ENCODE assay signal across 8 mouse cellular contexts in the genomic region with DNA sequence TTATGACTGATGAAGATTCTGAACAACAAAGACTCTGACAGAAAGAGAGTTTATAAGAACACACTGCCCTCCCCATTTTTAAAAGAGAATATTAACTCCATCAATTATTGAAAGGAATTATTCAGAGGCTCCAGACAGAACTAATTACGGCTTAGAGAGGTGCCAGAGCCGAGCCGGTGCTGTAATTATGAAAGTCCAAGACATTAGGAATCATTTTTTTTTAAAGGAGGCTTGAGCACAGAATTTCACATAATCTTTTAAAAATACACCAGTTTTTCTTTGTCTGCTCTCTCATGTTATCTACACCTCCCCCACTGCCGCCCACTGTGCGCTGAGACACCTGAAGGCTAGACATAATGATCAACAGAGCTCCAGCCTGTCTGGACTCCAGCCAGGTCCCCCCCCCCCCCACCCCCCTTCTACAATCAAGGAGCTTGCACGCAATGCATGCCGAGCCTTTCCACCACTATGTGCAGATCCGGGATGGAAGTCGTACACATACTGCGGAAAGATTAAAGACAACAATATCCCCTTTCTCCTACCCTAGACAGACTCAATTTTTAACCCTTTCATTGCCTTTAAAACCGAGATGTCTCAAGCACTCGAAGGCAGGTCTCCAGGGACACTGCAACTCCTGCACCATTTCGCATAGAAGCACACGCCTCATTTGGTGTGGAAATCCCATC.
DNase-seq lines count a peak whose midpoint lies in the region; ATAC-seq and TF ChIP-seq lines count a peak whose summit lies in the region.

No protein-coding gene starts in this region.

- peak; percentile 91 for ATAC-seq in forebrain, embryonic 11.5 days (replicated peaks; ENCODE audit: low FRiP score)
- ATAC-seq in lung, postnatal 0 days: peak; percentile 76
- ATAC-seq in activated CD4-positive, CD25-positive, alpha-beta regulatory T cell, adult 4 months: no peak

- peak; percentile 64 for DNase-seq in MN1 (ENCODE audit: low spot score)
- DNase-seq in c-Kit-positive CD71-negative TER-119-negative erythroid progenitor cells, embryonic 14.5 days (ENCODE audit: low read depth): peak; percentile 32
- peak; percentile 94 for DNase-seq in forebrain, embryonic 11.5 days (ENCODE audit: low spot score)
- peak; percentile 83 for DNase-seq in hindbrain, embryonic 10.5 days (ENCODE audit: low spot score)
- DNase-seq in layer of hippocampus, postnatal 10 days (ENCODE audit: low spot score in 2 of 2): peak; percentile 36 to 58
- DNase-seq in lung, postnatal 0 days (ENCODE audit: low spot score): peak; percentile 83
- peak; percentile 16 for DNase-seq in ovary, postnatal 14 days (ENCODE audit: low spot score)

- no peaks in the 10 kb centered on the region for H3K36me3 ChIP-seq in forebrain, embryonic 11.5 days (ENCODE audit: control insufficient read depth, insufficient read depth, low read length)
- no peaks in the 10 kb centered on the region for H3K36me3 ChIP-seq in hindbrain, embryonic 10.5 days
- no peaks in the 10 kb centered on the region for H3K36me3 ChIP-seq in lung, postnatal 0 days (ENCODE audit: insufficient read depth, low read length)

- peak; percentile 20; the same call in 1 of the 2 replicates for TF ChIP-seq EP300 in lung, postnatal 0 days (IDR thresholded peaks at IDR 0.05)

- H3K27ac ChIP-seq in forebrain, embryonic 11.5 days (ENCODE audit: low read depth, low read length): peak overlapping the region; percentile 96
- H3K27ac ChIP-seq in hindbrain, embryonic 10.5 days: peak overlapping the region; percentile 95
- H3K27ac ChIP-seq in lung, postnatal 0 days (ENCODE audit: low read length): peak overlapping the region; percentile 94

- peak overlapping the region; percentile 61 for H3K4me2 ChIP-seq in forebrain, embryonic 11.5 days (ENCODE audit: low read depth, low read length, severe bottlenecking)
- peak overlapping the region; percentile 69 for H3K4me2 ChIP-seq in lung, postnatal 0 days (replicated peaks; ENCODE audit: low read depth, low read length)

- no peaks in the 10 kb centered on the region for H3K27me3 ChIP-seq in forebrain, embryonic 11.5 days (ENCODE audit: control insufficient read depth, insufficient read depth, low read length)
- H3K27me3 ChIP-seq in hindbrain, embryonic 10.5 days (ENCODE audit: insufficient read depth, poor library complexity, severe bottlenecking): no peaks in the 10 kb centered on the region
- H3K27me3 ChIP-seq in lung, postnatal 0 days (replicated peaks; ENCODE audit: insufficient read depth, low read length): no peaks in the 10 kb centered on the region

- 1% methylated on average over 14 of the region's 14 CpGs for WGBS in forebrain, embryonic 11.5 days
- 2% methylated on average over 14 of the region's 14 CpGs for WGBS in hindbrain, embryonic 10.5 days
- WGBS in lung, postnatal 0 days: 0% methylated on average over 14 of the region's 14 CpGs

- peak overlapping the region; percentile 83 for H3K9ac ChIP-seq in forebrain, embryonic 11.5 days (ENCODE audit: low read length)
- peak overlapping the region; percentile 76 for H3K9ac ChIP-seq in lung, postnatal 0 days (replicated peaks; ENCODE audit: low read depth)

- H3K4me3 ChIP-seq in forebrain, embryonic 11.5 days (ENCODE audit: low read depth, low read length): peak overlapping the region; percentile 72
- H3K4me3 ChIP-seq in hindbrain, embryonic 10.5 days: peak overlapping the region; percentile 78
- H3K4me3 ChIP-seq in lung, postnatal 0 days (ENCODE audit: low read depth, low read length): peak overlapping the region; percentile 79

- no peak for TF ChIP-seq CTCF in lung, postnatal 0 days (IDR thresholded peaks at IDR 0.05)

- H3K4me1 ChIP-seq in forebrain, embryonic 11.5 days (replicated peaks; ENCODE audit: control insufficient read depth, insufficient read depth, low read length): peaks cover 12% of the 10 kb centered on the region; the same call in 1 of the 2 replicates
- peaks cover 31% of the 10 kb centered on the region for H3K4me1 ChIP-seq in hindbrain, embryonic 10.5 days (replicated peaks)
- peaks cover 3% of the 10 kb centered on the region for H3K4me1 ChIP-seq in lung, postnatal 0 days (ENCODE audit: insufficient read depth, low read depth, low read length)

- H3K9me3 ChIP-seq in forebrain, embryonic 11.5 days (ENCODE audit: control insufficient read depth, low read length): no peaks in the 10 kb centered on the region
- H3K9me3 ChIP-seq in hindbrain, embryonic 10.5 days: no peaks in the 10 kb centered on the region
- H3K9me3 ChIP-seq in lung, postnatal 0 days (ENCODE audit: low read length): no peaks in the 10 kb centered on the region

Comparison
In these comparisons a context has a peak if more than half of its experiments do, and no peak if none do; other contexts are left out.
1. DNase-seq: peak in every context shown above with its lines; median percentile 94 in forebrain, embryonic 11.5 days; 83 in hindbrain, embryonic 10.5 days; 83 in lung, postnatal 0 days; 64 in MN1; 47 in layer of hippocampus, postnatal 10 days; 32 in c-Kit-positive CD71-negative TER-119-negative erythroid progenitor cells, embryonic 14.5 days; 16 in ovary, postnatal 14 days.